Mouse (Mus musculus): ENCODE results near the gene Gpn1.
A peak's percentile ranks its signal among the peaks of the same experiment; 100 is the strongest.

GRCm38 (mm10) chr5:31451878-31452561 lies 42.5 kb upstream of the Gpn1 start, which contains the start of gene Zfp512:
- TF ChIP-seq POLR2A (IDR thresholded peaks at IDR 0.05; ENCODE audit: extremely low read depth, insufficient read depth, low read length) (0 out of 2 replicates have a peak, but pooled peaks have one; percentile 22), CTCF (IDR thresholded peaks at IDR 0.05; ENCODE audit: low read depth, low read length) (no peak)
